Mouse (Mus musculus): ENCODE results near the gene Twnk.

Twnk gene

DNA sequence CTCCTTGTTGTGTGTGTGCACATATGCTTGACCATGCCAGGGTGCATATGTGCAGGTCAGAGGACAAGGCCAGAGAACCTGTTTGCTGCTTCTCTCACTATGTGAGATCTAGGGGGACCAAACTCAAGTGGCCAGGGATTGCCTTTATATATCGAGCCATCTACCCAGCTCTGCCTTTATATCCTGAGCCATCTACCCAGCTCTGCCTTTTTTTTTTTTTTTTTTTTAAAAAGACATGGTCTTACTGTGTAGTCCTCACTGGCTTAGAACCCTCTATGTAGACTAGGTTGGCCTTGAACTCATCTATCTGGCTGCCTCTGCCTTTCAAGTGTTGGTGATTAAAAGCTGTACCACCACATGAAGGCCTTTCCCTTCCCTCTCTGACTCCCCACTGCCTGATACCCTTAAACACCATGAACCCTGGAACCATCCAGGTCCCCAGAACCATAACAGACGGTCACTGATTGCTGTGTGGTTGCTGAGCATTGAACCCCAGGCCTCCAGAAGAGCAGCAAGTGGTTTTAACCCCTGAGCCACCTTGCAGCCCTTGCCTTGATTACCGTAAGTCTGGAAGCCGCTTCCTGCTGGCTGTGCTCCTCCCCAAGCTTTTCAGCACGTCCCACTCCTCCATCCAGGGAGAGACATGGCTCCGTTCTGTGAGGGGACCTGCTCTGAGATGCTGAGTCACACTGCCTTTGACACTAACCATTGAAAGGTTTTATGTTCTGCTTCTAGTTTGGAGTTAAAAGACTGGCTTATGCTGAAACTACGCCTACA lies 1.5 kb upstream of the Twnk start:
- DNase-seq (ENCODE audit: low spot score): no peak

DNA sequence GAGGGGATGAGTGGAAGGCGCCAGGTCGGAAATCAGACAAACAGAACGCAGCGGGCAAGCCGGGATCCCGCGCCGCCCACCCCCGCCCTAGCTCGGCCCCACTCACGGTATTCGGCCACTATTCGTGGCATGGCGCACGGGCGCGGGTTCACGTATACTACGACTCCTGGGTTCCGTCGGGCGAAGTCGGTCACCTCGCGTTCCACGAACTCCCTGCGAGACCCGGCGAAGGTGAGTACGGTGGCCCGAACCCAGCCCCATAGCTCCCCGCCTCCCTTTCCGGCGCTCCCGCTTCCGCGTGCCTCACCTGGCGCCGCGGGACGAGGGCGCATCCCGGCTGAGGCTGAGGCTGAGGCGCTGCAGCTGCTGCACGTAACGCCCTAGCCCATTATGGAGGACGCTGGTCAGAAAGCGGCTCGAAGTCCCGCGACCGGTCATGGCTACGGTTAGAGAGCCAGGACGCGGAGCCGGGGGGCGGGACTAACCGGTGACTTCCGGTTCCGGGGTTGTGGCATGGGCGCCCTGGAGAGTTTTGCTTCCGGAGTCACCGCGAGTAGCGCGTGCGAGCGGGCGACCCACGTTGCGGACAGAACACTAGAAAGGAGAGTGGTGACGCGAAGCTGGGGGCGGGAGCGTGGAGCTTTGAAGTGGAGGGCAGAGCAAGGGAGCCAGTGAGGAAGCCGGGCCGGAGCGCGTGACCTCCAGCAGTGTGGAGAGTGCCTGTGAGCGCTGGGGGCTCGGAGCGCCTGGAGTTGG lies 672 bp downstream of the Twnk start, which contains the start of gene Mrpl43:
Gene Mrpl43 (minus strand): TSS at position 486 of the 756 bp plus-strand sequence.
- peak; percentile 95 for DNase-seq (ENCODE audit: low spot score)

DNA sequence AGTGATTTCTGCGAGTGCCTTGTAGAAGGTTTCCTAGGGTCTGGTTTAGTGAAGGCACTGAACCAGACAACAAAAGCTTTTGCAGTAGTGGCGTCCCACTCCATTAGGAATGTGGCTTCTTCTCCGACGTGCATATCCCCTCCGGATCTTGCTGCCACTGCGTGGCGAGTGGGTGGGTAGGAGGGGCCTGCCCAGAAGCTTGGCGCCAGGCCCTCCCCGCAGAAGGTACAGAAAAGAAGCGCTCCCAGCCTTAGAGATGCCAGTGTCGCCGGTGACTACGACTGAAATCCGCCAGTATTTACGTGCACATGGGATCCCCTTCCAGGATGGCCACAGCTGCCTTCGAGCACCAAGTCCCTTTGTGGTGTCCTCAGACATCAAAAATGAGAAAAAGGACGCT lies 1.6 kb downstream of the Twnk start:
- no peak for DNase-seq (ENCODE audit: low spot score)

DNA sequence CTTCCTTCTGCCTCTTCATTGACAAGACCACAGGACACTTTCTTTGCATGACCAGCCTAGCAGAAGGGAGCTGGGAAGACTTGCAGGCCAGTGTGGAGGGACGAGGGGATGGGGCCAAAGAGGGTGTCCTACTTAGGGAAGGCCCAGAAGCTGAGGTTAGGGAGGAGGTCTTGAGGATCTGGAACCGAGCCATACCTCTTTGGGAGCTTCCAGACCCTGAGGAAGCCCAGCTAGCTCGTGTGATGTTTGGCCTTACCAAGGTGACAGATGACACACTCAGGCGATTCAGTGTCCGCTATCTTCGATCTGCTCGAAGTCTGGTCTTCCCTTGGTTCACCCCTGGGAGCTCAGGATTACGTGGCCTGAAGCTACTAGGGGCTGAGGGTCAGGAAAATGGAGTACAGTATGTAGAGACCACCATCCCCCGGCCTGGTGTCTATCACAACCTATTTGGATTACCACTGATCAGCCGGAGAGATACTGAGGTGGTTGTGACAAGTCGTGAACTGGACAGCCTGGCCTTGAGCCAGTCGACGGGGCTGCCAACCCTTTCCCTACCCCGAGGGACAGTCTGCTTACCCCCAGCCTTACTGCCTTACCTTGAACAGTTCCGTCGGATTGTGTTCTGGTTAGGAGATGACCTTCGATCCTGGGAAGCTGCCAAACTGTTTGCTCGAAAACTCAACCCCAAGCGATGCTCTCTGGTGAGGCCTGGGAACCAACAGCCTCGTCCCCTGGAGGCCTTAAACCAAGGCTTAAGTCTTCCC lies 2.1 kb downstream of the Twnk start:
- peak; percentile 40 for DNase-seq (ENCODE audit: low spot score)

DNA sequence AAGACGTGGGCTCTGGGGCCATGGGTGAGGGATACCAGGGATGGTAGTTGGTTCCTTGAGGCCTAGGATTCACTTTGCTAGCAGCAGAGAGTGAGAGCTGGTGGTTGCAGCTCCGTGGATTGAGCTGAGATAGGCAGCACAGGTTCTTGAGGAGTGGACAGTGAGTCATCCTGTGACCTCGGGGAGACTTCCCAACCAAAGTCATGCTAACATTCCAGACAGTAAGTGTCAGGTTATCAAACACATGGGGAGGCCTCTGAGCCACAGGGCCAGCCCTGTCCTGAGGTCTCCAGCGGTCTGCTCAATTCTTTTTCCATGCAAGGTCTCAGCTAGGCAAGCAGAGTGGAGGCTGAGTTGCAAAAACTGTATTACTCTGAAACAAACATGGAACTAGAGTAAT lies 5.2 kb downstream of the Twnk start:
- DNase-seq (ENCODE audit: low spot score): no peak

DNA sequence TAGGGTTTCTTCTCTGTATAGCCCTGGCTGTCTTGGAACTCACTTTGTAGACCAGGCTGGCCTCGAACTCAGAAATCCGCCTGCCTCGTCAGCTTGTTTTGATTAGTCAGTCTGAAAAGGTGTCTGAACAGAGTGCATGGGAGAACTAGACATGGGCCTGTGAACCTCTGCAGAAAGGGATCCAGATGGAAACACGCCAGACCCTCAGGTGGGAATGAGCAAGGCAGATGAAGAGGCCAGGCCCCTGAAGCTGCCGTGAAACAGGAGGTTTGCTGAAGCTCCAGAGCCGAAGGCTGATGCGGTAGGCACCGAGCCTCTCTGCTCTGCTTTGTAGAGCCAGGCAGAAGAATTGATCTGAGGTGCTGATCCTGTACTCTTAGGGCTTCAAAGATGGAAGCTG lies 6.8 kb downstream of the Twnk start:
- no peak for DNase-seq (ENCODE audit: low spot score)

DNA sequence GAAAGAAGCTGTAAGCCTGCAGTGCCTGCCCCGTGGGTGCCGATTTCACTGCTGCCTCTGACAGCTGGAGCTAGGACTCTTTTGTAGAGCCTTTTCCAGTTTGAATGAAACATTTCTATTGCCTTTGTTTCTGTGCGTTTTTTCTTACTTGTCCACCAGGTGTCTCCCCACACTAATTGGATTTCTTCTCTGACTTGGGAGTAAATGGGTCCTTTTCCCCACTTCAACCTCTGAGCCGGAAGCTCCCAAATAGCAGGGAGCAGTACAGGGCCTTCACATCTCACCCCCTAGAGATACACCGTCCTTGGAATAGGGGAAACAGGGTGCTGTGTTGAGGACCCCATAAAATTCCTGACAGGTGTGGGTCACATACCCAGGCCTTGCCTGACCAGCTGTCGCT lies 7.2 kb downstream of the Twnk start:
- DNase-seq (ENCODE audit: low spot score): no peak

DNA sequence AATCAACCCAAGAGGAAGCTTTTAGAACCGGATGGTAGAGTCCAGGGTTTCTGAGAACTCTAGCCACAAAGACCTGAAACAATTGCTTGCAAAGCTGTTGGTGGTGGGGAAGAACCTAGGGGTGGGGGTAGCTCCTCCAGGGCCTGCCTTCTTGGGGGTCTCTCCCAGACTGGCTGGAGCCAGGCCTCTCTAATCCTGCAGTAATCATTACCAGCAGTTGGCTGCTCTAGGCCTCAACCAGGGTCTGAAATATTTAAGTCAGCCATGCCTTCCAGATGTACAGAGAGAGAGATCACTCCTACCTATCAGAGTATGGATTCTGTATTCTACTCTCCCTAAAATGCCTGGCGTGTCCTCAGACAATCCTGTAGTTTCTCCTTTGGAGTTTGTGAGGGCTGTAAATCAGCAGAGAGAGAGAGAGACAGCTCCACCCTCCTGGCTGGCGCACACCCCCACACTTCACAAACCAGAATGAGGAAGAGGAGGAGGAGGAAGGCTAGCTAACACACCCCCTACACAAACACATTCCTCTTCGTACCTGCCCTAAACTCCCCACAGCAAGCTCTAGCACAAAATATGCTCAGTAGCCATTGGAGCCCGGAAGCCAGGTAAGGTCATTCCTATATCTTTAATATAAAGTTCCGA lies 8.2 kb downstream of the Twnk start:
- DNase-seq (ENCODE audit: low spot score): no peak

DNA sequence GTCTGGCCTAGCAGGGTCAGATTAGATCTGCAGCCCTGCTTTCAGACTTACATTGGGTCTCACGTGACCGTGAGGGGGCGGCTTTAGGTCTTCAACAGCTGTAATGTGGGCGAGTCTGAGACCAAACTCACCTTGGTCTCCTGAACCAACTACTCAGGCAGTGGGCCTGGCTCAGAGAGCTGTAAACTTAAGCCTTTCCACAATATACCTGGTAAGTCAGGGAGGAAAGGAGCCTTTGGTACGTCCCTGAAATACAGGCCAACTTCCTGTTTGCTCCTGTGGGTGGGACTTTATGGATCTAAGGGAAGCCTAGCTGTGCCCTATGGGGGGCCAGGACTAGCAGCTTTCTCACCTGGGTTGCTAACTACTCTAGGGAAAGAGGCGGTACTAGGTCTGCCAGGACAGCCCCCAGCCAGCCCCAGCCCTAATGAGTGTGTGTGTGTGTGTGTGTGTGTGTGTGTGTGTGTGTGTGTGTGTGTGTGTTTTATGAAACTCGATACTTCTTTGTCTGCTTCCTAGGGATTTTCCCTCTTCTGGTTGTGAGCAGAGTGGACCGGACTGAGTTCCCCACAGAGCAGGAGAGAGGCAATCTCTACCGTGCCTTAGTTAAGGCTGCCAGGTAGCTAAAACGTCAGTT lies 9.0 kb downstream of the Twnk start, which contains the start of gene Lzts2:
Gene Lzts2 (plus strand): TSS at position 80 of the 637 bp plus-strand sequence.
- DNase-seq (ENCODE audit: low spot score): no peak

DNA sequence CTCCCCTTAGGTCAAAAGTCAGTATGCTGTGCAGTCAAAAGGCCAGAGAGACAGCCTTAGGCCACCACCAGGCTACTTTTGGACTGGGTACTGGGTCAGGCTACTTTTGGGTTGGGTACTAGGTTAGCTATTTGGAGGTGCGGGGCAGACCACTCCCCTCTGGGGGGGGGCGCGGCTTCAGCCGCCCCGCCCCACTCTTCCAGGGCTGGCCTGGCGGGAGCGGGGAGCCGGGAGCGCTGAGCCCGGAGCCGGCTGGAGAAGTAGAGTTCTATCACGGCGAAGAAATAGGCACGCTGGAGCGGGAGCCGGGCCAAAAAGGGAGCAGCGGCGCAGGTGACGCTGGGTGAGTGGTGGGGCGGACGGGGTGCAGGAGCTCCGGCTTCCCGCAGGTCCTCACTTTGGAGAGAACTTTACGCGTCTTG lies 9.5 kb downstream of the Twnk start:
- DNase-seq (ENCODE audit: low spot score): peak; percentile 76

DNA sequence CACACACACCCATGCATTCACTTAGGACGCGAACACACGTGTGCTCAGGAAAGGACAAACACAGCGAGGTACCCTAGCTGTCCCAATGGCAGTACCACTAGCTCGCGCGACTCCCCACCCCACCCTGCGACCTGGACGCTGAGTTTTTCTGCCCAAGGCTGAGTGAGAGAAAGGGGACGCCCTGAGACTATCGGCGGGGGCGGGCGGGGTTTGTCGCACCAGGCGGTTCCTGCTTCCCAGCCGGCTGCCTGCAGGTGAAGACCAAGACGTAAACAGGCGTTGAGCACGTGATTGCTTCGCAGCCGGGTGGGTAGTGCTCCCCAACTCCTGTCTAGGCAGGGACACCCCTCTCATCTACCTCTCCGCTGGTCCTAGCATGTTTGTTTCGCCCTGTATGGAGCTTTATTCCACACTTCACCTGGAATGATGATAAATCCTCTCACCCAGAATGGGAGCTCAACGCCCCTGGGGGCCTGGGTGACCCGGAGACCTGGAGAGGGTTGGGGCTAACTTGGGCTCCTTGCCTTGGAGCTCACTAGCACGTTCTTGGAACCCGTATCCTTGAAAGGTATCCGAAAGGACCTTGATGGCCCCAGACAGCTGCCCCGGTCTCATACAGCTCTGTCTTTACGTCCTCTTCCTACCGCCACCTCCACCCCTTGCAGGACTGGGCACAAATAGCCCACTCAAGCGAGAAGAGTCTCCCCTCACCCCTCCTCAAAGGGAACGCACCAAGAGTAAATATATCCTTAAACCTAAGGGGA lies 10.2 kb downstream of the Twnk start:
- DNase-seq (ENCODE audit: low spot score): peak; percentile 73

DNA sequence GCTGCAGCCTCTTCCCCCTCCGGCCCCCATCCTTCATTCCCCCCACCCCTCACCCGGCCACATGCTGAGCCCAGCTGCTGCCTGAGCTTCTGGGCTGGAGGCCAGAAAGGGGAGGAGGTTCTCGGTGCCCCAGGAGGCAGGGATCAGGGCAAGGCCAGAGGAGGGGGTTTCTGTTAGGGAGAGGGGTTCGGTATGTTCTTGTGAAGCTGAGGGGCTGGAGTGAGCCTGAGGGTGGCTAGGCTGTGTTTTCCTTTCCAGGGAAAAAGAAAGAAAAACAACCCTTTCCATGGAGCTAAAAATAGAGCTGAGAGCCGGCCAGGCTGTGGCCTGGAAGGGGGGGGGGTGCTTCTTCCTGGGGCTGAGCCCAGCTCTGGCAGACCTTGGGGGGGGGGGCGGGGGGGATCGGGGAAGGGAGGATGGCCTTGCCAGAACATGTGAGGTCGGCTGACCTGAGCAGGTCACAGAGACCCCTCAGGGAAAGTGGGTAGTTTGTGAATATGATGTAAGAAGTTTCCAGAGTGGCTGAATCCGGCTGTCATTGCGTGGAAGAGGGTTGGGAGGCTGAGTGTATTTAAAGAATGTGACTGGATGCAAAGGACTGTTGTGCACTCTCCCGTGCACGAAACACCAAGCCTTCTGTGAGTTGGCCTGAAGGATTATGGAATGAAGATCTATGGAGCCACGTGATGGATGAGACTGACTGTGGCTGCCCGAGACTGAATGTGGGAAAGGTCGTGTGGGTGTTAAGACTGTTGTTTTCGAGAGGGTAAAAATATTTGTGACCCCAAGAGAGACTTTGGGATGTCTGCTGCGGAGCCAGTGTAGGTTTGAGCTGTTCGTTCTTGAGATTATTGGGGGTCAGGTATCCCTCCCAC lies 11.1 kb downstream of the Twnk start:
- peak; percentile 82 for DNase-seq (ENCODE audit: low spot score)

DNA sequence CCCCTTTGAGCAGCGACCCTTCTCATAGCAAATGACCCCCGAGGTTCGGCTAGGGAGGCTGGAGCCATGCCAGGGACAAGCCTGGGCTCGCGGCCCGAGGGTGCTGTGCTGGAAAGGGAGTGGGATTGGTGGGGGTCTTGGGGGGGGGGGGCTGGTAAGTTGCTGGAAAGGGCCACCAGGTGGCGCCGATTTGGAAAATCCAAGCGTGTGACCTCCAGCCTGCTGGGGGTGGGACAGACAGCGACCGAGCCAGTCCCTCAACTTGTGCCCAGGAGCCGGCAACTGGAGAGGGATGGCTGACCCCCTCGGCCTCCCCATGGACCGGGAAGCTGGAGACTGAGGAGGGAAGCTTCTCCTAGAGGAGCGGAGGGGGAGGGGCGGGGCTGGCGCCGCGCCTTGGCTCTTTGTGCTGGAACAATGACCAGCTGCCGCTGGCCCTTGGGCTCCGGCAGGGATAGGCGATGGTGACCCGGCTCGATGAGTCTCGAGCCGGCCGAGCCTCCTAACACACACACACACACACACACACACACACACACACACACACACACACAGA lies 11.8 kb downstream of the Twnk start:
- DNase-seq (ENCODE audit: low spot score): peak; percentile 84

DNA sequence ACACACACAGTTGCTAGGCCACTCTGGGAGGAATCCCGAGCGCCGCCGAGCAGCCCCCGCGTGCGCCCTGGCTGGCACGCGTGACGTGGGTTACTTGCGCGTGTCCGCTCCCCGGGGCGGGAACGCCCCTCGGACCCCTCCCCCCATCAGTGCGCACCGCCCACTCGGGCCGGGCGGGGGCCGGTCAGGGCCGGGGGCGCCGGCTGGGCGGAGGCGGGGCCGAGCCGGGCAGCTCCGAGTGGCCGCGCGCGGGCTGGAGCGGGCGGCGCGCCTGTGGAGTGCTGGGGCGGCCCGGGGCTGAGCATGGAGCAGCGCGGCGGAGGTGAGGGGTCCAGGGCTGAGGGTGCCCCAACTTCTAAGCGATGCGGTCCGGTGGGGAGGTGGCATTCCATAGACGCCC lies 12.4 kb downstream of the Twnk start:
- peak; percentile 93 for DNase-seq (ENCODE audit: low spot score)

DNA sequence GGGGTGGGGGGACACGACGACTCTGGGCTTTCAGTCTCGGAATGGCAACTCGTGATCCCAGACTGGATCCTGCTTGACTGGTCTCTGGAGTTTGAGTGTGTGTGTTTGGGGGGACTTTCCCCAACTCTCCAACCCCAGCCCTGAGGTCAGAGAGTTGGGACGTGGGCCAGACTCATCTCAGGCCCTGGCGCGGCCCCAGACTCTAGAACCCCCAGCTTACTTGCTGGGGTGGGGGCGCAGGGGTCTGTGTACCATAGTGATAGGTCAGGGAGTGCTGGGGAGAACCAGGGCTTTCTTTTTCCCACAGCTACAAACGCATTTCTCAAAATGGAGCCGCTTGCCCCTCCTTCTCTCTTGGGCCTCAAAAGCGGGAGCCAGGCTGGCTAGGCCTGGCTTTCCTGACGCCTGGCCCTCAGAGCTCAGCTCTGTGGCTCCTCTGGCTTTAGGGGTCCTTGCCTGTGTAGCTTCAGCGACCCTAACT lies 12.9 kb downstream of the Twnk start:
- DNase-seq (ENCODE audit: low spot score): no peak

DNA sequence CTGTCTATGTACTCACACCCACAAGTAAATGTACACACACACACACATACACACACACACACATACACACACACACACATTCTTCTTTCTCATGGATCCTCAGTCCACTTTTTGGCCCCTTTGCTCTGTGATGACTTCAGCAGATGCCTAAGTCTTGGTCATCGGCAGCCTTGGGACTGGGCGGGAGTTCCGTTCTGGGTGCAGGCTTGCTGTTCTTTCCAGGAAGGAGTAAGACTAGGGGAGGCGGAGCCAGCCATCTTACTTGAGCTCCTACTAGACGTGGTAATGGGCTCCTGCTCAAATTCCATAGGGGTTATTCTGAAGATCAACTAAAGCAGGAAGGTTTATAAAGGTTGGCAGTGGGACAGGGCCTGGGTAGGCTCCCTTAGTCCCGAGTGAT lies 14.9 kb downstream of the Twnk start:
- DNase-seq (ENCODE audit: low spot score): no peak

DNA sequence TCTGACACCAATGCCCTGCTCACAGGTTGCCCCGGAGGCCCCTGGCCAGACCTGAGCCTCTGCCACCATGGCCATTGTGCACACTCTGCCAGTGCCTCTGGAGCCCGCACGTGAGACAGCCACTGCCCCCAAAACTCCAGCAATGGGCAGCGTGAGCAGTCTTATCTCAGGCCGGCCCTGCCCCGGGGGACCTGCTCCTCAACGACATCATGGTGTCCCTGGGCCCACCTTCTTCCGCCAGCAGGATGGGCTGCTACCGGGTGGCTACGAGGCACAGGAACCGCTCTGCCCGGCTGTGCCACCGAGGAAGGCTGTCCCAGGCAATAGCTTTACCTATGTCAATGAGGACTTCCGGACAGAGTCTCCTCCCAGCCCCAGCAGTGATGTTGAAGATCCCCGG lies 15.9 kb downstream of the Twnk start:
- no peak for DNase-seq (ENCODE audit: low spot score)

DNA sequence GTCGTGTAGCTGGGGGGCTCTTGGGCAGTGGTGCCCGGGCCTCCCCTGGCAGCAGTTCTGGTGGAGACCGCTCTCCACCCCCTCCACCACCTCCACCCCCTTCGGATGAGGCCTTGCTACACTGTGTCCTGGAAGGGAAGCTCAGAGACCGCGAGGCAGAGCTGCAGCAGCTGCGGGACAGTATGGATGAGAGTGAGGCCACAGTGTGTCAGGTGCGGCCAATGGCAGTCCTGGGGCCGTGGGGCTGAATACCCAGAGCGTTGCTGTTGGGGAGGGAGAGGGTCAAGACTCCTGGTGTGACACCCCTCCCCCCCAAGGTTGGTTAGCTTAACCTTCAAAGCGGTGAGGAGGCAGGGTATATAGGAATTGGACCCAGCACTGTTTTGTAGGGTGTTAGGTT lies 18.5 kb downstream of the Twnk start:
- no peak for DNase-seq (ENCODE audit: low spot score)

DNA sequence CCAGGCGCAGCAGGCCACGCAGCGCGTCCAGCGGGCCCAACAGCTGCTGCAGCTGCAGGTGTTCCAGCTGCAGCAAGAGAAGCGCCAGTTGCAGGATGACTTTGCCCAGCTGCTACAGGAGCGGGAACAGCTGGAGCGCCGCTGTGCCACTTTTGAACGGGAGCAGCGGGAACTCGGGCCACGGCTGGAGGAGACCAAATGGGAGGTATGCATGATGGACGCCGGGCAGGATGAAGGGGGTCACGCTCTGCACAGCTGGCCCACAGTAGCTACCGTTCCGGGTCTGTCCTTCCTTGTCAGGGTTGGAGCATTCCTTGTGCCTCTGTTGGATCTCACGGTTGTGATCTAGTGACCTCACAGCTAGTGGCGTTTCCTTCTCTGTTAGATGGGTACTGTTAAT lies 19.3 kb downstream of the Twnk start:
- DNase-seq (ENCODE audit: low spot score): no peak
